Comparison of ENCODE assay signal across 12 mouse cellular contexts in the genomic region with DNA sequence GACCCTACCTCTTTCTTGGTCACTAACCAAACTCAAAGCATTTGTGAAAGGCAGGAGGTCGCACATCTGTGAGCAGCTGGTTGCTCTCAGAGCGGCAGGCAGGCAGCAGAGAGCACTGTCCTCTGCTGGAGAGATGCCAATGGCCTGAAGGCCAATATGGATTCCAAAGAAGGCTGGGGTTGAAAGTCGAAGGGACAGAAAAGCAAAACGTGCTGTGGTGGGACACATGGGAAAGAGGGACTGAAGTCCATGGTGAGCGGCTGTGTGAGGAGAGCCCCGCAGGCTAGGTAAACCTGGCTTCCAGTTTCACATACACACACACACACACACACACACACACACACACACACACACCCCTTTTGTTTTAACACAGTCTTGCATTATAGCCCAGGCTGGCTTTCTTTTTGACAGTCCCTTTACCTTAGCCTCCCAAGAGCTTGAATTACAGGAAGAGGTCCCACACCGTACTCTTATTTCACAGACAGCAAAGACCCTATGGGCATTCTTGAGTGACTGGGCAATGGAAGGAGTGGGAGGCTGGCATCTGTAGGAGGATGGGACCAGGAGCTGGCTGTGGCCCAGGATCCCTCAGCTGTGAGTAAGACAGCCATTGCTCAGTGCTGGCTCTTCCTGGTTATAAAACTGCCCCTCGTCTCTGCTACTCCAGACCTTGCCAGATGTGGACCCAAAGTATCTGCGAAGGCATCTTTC. TPM values are rescaled to one million over a fixed set of nuclear protein-coding genes. Genes with fewer than 3 reads are reported as not detected.
A peak's percentile ranks its signal among the peaks of the same experiment; 100 is the strongest.
DNase-seq lines count a peak whose midpoint lies in the region; ATAC-seq lines count a peak whose summit lies in the region.
"Had no signal": no experiment of that assay in that cellular context is flagged by ENCODE, and none has a peak within 500 bp of the region (broad histone marks: within the 10 kb centered on the region; RNA-seq: fewer than 3 reads in every experiment).

No protein-coding gene starts in this region.

- no peak overlapping the region for H3K9ac ChIP-seq in liver, embryonic 11.5 days (ENCODE audit: low read depth, low read length)

- H3K4me2 ChIP-seq in liver, embryonic 11.5 days: no peak overlapping the region

- ATAC-seq in liver, embryonic 11.5 days (replicated peaks; ENCODE audit: low FRiP score): no peak
- ATAC-seq: forebrain, embryonic 16.5 days had no signal

- H3K27ac ChIP-seq in embryonic facial prominence, embryonic 10.5 days (replicated peaks): peak overlapping the region; percentile 12; the same call in 1 of the 2 replicates
- H3K27ac ChIP-seq in liver, embryonic 11.5 days (ENCODE audit: low read depth, low read length): no peak overlapping the region

- H3K9me3 ChIP-seq in embryonic facial prominence, embryonic 10.5 days: no peaks in the 10 kb centered on the region
- H3K9me3 ChIP-seq in liver, embryonic 11.5 days (ENCODE audit: control insufficient read depth, low read length): no peaks in the 10 kb centered on the region

- DNase-seq in adrenal gland, adult 2 months: peak; percentile 25
- no peak for DNase-seq in adrenal gland, postnatal 25 days
- peak; percentile 29 for DNase-seq in kidney, adult 18-20 months
- DNase-seq in kidney, adult 11 months: no peak
- DNase-seq in embryonic facial prominence, embryonic 10.5 days (ENCODE audit: low spot score): no peak
- peak; percentile 46 to 62 for DNase-seq in kidney, postnatal 36 days
- DNase-seq in MN1 (ENCODE audit: low spot score): no peak
- DNase-seq in liver, embryonic 11.5 days (ENCODE audit: low spot score): no peak
- DNase-seq: cerebellum, adult 9-11 months; right cerebral cortex, postnatal 14 days had no signal

- WGBS in embryonic facial prominence, embryonic 10.5 days: 68% methylated on average over 9 of the region's 9 CpGs
- 81% methylated on average over 9 of the region's 9 CpGs for WGBS in liver, embryonic 11.5 days

- H3K36me3 ChIP-seq in embryonic facial prominence, embryonic 10.5 days (replicated peaks): no peaks in the 10 kb centered on the region
- no peaks in the 10 kb centered on the region for H3K36me3 ChIP-seq in liver, embryonic 11.5 days (ENCODE audit: control insufficient read depth, insufficient read depth, low read length)

- H3K27me3 ChIP-seq in embryonic facial prominence, embryonic 10.5 days (replicated peaks; ENCODE audit: low read depth, poor library complexity, severe bottlenecking): no peaks in the 10 kb centered on the region
- no peaks in the 10 kb centered on the region for H3K27me3 ChIP-seq in liver, embryonic 11.5 days (replicated peaks; ENCODE audit: control insufficient read depth, insufficient read depth, low read length)

- H3K4me3 ChIP-seq in embryonic facial prominence, embryonic 10.5 days: no peak overlapping the region
- no peak overlapping the region for H3K4me3 ChIP-seq in liver, embryonic 11.5 days (ENCODE audit: low read depth, low read length)
- H3K4me3 ChIP-seq: megakaryocyte, embryonic 14.5 days had no signal

- H3K4me1 ChIP-seq in embryonic facial prominence, embryonic 10.5 days: peaks cover 42% of the 10 kb centered on the region
- H3K4me1 ChIP-seq in liver, embryonic 11.5 days (replicated peaks; ENCODE audit: control insufficient read depth, insufficient read depth, low read length): no peaks in the 10 kb centered on the region

RNA-seq across cellular contexts. Expression of a gene that starts 45.9 kb away (rescaled TPM):
- total RNA-seq in adrenal gland, adult 2 months (2021): 10 to 100 TPM in 1 of 2 experiments, 1 to 10 TPM in 1; 9.1 to 21.7 TPM
- 17.1 and 32.8 TPM in 2 replicates for polyA plus RNA-seq in adrenal gland, adult 2 months (2012; rRNA removed)
- total RNA-seq in adrenal gland, postnatal 25 days (2021): 4.6 and 7.2 TPM in 2 replicates
- polyA plus RNA-seq in embryonic facial prominence, embryonic 10.5 days (2016; fragmentation: Nextera tagmentation; extraction: Ambion mirVana): 0.48 and 0.70 TPM in 2 replicates
- polyA plus RNA-seq in liver, embryonic 11.5 days (2014; fragmentation: Nextera tagmentation; extraction: Ambion mirVana): 0.48 and 0.52 TPM in 2 replicates

Comparison
In these comparisons a context has a peak if more than half of its experiments do, and no peak if none do; other contexts are left out.
1. DNase-seq: peak in adrenal gland, adult 2 months (single experiment), kidney, adult 18-20 months (single experiment) and kidney, postnatal 36 days (2 of 2); none in adrenal gland, postnatal 25 days (single experiment), kidney, adult 11 months (single experiment), embryonic facial prominence, embryonic 10.5 days (single experiment), MN1 (single experiment) and liver, embryonic 11.5 days (single experiment).
2. RNA of a gene that starts 45.9 kb away (polyA plus RNA-seq): 17.1 to 32.8 TPM in adrenal gland, adult 2 months; 0.48 to 0.70 TPM in embryonic facial prominence, embryonic 10.5 days and 0.48 to 0.52 TPM in liver, embryonic 11.5 days; every median in the first group is over 10 times any median in the second.